Mouse (Mus musculus) monocyte, adult 2 months (primary cell): ENCODE results near the gene Gm10147.
"Not testable (repeated sequence)": the region's sequence is repeated elsewhere in the genome, so short reads cannot be mapped to it uniquely, and the experiment has no call there.

Experiments
- DNase-seq, 2 experiments: peaks; one replicate each; pipeline ENCODE4 v3.0.0; 2022; ENCODE audit warnings: low spot score in 2 of 2, low read depth in 1 of 2

The Gm10147 gene

GRCm38 (mm10) chrX:28607742-28608141 lies at the start of gene Gm10147:
Gene Gm10147, minus strand, starts transcription at chrX:28607842.
- DNase-seq = not testable (repeated sequence)
